Mouse (Mus musculus): ENCODE data around the gene Tpgs1. TPM values are rescaled to one million over a fixed set of nuclear protein-coding genes. Genes with fewer than 3 reads are reported as not detected.

Tpgs1 gene
- polyA plus RNA-seq, 1 experiment from 2014 or later: 41.4 TPM

GRCm38 (mm10) chr10:79705951-79706350, 36.8 kb downstream of the Tpgs1 start:
- H3K4me1 ChIP-seq: peaks cover 68% of the 10 kb centered on the region
- 63% methylated on average over 5 of the region's 5 CpGs for WGBS
- ATAC-seq (ENCODE audit: extremely low read depth, insufficient number of reproducible peaks, low FRiP score, low TSS enrichment): peak; percentile 30; the same call in 1 of the 2 replicates

DNA sequence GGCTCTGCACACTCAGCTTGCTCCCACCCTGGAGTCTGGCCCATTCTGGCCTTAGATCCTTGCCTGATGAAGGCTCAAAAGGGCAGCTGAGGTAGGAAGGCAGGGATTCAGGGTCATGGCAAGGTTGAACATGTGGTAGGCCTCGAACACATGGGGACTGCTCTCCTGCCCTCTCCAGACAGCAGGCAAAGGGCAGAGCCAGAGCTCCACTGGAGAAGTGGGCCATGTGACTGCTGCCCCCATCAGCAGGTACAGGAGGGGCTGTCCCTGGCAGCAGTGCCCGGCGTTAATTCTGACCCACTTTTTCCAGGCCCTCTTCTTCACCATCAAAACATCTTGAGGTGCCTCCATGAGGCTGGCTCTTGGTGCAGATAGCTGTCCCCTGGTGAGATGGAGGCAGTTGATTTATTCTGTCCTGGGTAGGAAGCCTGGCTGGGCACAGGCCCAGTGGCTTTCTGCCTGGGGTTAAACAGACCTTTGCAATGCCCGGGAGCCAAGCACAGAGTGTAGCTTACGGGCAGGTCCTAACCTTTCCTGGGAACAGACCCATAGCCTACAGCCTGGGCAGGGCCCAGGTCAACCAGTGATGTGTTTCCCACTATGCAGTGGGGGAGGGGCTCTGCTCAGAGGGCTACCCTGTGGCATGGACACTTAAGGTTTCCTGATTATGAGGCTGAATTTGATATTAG, 37.4 kb downstream of the Tpgs1 start:
- peak overlapping the region; percentile 84 for H3K27ac ChIP-seq (replicated peaks)
- ATAC-seq (ENCODE audit: extremely low read depth, insufficient number of reproducible peaks, low FRiP score, low TSS enrichment): no peak
- peaks cover 62% of the 10 kb centered on the region for H3K4me1 ChIP-seq
- H3K36me3 ChIP-seq: peaks cover 54% of the 10 kb centered on the region
- peak overlapping the region; percentile 97 for H3K4me2 ChIP-seq
- H3K9ac ChIP-seq: peak overlapping the region; percentile 95
- no peaks in the 10 kb centered on the region for H3K27me3 ChIP-seq (replicated peaks)
- WGBS: 57% methylated on average over 5 of the region's 5 CpGs
- H3K4me3 ChIP-seq: peak overlapping the region; percentile 75
- H3K9me3 ChIP-seq: no peaks in the 10 kb centered on the region

More at GRCm38 (mm10) chr10:79705951-79706350, 36.8 kb downstream of the Tpgs1 start:
- no peaks in the 10 kb centered on the region for H3K27me3 ChIP-seq (replicated peaks)
- no peaks in the 10 kb centered on the region for H3K9me3 ChIP-seq
- H3K27ac ChIP-seq (replicated peaks): peak overlapping the region; percentile 84
- H3K4me2 ChIP-seq: peak overlapping the region; percentile 97
- peak overlapping the region; percentile 75 for H3K4me3 ChIP-seq
- H3K9ac ChIP-seq: peak overlapping the region; percentile 95
- peaks cover 48% of the 10 kb centered on the region for H3K36me3 ChIP-seq

DNA sequence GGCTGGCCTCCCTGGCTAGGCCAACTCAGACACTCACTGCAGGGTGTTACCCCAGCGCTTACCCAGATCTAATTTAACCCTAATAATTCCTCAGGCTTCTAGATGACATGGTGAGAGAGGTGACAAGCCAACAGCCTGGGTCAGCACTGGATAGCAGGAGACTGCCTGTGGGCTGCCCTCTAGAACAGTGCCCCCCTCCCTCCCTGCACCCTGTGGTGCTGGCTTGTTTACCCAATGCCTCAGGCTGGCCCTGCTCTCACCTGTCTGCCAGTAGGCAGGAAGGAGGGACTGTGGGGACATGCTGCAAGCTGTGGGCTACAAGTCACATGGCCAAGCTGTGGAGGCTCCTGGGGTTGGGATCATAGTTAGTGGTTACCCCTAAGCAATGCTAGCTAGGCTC, 38.0 kb downstream of the Tpgs1 start:
- H3K4me1 ChIP-seq: peaks cover 61% of the 10 kb centered on the region
- WGBS: 69% methylated on average over 1 of the region's 1 CpGs
- H3K4me3 ChIP-seq: peak overlapping the region; percentile 75
- no peaks in the 10 kb centered on the region for H3K9me3 ChIP-seq
- H3K9ac ChIP-seq: peak overlapping the region; percentile 95
- peaks cover 60% of the 10 kb centered on the region for H3K36me3 ChIP-seq
- H3K27me3 ChIP-seq (replicated peaks): no peaks in the 10 kb centered on the region
- peak overlapping the region; percentile 84 for H3K27ac ChIP-seq (replicated peaks)
- ATAC-seq (ENCODE audit: extremely low read depth, insufficient number of reproducible peaks, low FRiP score, low TSS enrichment): no peak
- peak overlapping the region; percentile 97 for H3K4me2 ChIP-seq

- ATAC-seq (ENCODE audit: extremely low read depth, insufficient number of reproducible peaks, low FRiP score, low TSS enrichment): no peak
- Histone ChIP-seq H3K4me3 (peak overlapping the region; percentile 75), H3K27ac (replicated peaks) (peak overlapping the region; percentile 84; the same call in 1 of the 2 replicates), H3K9ac (peak overlapping the region; percentile 95), H3K4me2 (peak overlapping the region; percentile 97), H3K4me1 (peaks cover 67% of the 10 kb centered on the region), H3K27me3 (replicated peaks) (no peaks in the 10 kb centered on the region), H3K36me3 (peaks cover 60% of the 10 kb centered on the region), H3K9me3 (no peaks in the 10 kb centered on the region)
- 45% methylated on average over 4 of the region's 4 CpGs for WGBS
Measured at GRCm38 (mm10) chr10:79707759-79708158, 38.6 kb downstream of the Tpgs1 start.

- peak overlapping the region; percentile 97 for H3K4me2 ChIP-seq
- H3K9ac ChIP-seq: peak overlapping the region; percentile 64
- H3K4me1 ChIP-seq: peaks cover 73% of the 10 kb centered on the region
- H3K36me3 ChIP-seq: peaks cover 60% of the 10 kb centered on the region
- 70% methylated on average over 21 of the region's 21 CpGs for WGBS
- H3K9me3 ChIP-seq: no peaks in the 10 kb centered on the region
- peaks cover 2% of the 10 kb centered on the region; the same call in 1 of the 2 replicates for H3K27me3 ChIP-seq (replicated peaks)
- peak overlapping the region; percentile 73 for H3K27ac ChIP-seq (replicated peaks)
- ATAC-seq (ENCODE audit: extremely low read depth, insufficient number of reproducible peaks, low FRiP score, low TSS enrichment): no peak
- H3K4me3 ChIP-seq: peak overlapping the region; percentile 27
Measured at GRCm38 (mm10) chr10:79708668-79709067, 39.5 kb downstream of the Tpgs1 start.

DNA sequence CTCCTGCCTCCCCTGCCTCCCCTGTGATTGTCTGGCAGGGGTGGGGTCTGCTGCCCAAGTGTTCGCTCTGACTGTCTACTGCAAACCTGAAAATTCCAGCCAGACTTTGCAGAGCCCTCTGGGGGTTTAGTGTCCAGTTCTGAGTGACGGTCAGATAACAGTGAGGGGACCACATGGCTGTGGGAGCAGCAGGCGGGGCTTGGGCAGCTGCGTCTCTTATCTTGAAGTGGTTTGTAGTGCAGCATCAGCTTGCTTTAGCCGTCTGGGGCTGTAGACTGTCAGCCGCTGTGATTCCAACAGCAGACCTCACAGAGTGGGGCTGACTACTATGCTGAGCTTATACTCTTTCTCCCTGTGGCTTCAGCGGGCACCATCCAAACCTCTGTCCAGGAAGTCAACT, 40.1 kb downstream of the Tpgs1 start:
- Histone ChIP-seq H3K9me3 (no peaks in the 10 kb centered on the region), H3K27ac (replicated peaks) (peak overlapping the region; percentile 73), H3K4me2 (peak overlapping the region; percentile 97), H3K9ac (peak overlapping the region; percentile 64), H3K4me1 (peaks cover 73% of the 10 kb centered on the region), H3K36me3 (peaks cover 60% of the 10 kb centered on the region), H3K4me3 (peak overlapping the region; percentile 27), H3K27me3 (replicated peaks) (peaks cover 8% of the 10 kb centered on the region)
- ATAC-seq (ENCODE audit: extremely low read depth, insufficient number of reproducible peaks, low FRiP score, low TSS enrichment): 0 out of 2 replicates have a peak, but pooled peaks have one; percentile 4
- 15% methylated on average over 7 of the region's 7 CpGs for WGBS

DNA sequence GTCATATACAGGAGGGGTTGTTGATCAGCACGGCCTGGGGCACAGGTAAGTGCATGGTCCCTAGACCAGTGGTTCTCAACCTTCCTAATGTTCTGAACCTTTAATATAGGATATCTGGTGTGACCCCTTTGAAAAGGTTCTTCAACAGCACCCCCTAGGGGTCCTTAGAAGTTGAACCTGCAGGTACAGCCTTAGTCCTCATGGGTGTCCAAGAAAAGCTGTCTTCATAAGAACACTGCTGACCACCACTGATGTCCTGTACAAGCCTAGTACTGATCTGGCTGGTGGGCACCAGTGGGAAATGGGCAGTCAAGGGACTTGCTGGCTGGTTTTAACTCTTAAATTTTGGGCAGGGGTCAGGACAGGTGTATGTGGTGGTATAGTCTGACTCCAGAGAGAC, 42.9 kb downstream of the Tpgs1 start:
- 77% methylated on average over 1 of the region's 1 CpGs for WGBS
- Histone ChIP-seq H3K4me2 (no peak overlapping the region), H3K9ac (no peak overlapping the region), H3K4me1 (peaks cover 62% of the 10 kb centered on the region), H3K4me3 (no peak overlapping the region), H3K36me3 (peaks cover 51% of the 10 kb centered on the region), H3K27ac (replicated peaks) (no peak overlapping the region), H3K9me3 (no peaks in the 10 kb centered on the region), H3K27me3 (replicated peaks) (peaks cover 35% of the 10 kb centered on the region)
- no peak for ATAC-seq (ENCODE audit: extremely low read depth, insufficient number of reproducible peaks, low FRiP score, low TSS enrichment)

- peaks cover 62% of the 10 kb centered on the region for H3K4me1 ChIP-seq
- no peak overlapping the region for H3K9ac ChIP-seq
- 10% methylated on average over 6 of the region's 6 CpGs for WGBS
- no peak overlapping the region for H3K4me3 ChIP-seq
- peak overlapping the region; percentile 1; the same call in 1 of the 2 replicates for H3K4me2 ChIP-seq
- 0 out of 2 replicates have a peak, but pooled peaks have one; percentile 7 for ATAC-seq (ENCODE audit: extremely low read depth, insufficient number of reproducible peaks, low FRiP score, low TSS enrichment)
- no peak overlapping the region for H3K27ac ChIP-seq (replicated peaks)
- peaks cover 46% of the 10 kb centered on the region for H3K36me3 ChIP-seq
- peaks cover 41% of the 10 kb centered on the region for H3K27me3 ChIP-seq (replicated peaks)
- H3K9me3 ChIP-seq: no peaks in the 10 kb centered on the region
Measured at GRCm38 (mm10) chr10:79712499-79713126, 43.4 kb downstream of the Tpgs1 start.

DNA sequence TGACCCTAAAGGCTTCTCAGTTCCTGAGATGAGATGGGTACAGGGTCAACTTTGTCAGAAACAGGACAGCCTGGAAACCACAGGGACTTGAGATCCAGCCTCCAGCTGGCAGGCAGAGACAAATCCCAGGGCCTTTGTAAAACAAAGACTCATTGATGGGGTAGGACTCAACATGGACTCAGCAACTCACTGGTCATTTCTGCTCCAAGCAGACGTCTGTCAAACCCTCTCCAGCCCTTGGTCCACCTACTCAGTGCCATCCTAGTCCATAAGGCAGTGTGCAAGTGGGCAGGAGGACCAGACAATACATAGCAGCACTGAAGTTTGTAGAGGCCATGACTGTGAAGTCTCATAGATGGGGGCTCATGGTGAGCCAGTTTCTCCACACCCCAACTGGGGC, 44.0 kb downstream of the Tpgs1 start:
- Histone ChIP-seq H3K27ac (replicated peaks) (no peak overlapping the region), H3K9ac (no peak overlapping the region), H3K9me3 (no peaks in the 10 kb centered on the region), H3K4me2 (no peak overlapping the region; the same call in 1 of the 2 replicates), H3K4me3 (no peak overlapping the region), H3K27me3 (replicated peaks) (peaks cover 47% of the 10 kb centered on the region), H3K36me3 (peaks cover 41% of the 10 kb centered on the region), H3K4me1 (peaks cover 59% of the 10 kb centered on the region)
- ATAC-seq (ENCODE audit: extremely low read depth, insufficient number of reproducible peaks, low FRiP score, low TSS enrichment): no peak
- 17% methylated on average over 1 of the region's 1 CpGs for WGBS

DNA sequence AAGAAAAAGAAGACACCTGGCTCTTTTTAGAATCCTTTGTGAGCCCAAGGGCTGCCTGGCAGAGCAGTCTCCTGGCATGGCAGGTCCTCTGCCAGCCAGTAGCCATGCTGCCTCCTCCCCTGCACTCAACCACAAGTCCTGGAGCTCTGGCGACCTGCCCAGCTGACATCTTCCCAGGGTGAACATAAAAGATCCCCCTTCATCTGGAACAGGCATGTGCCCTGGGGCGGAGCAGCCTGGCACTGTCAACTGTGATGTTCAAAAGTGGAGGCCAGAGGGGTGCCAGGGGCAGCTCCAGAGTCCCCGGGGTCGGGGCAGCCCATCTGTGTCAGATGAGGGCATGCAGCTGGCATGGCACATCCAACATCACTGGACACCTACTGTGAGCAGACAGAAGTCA, 45.8 kb downstream of the Tpgs1 start:
- H3K4me1 ChIP-seq: peaks cover 41% of the 10 kb centered on the region
- no peaks in the 10 kb centered on the region for H3K9me3 ChIP-seq
- no peak overlapping the region for H3K4me2 ChIP-seq
- peaks cover 65% of the 10 kb centered on the region for H3K27me3 ChIP-seq (replicated peaks)
- peaks cover 22% of the 10 kb centered on the region for H3K36me3 ChIP-seq
- no peak overlapping the region for H3K9ac ChIP-seq
- H3K27ac ChIP-seq (replicated peaks): no peak overlapping the region
- no peak overlapping the region for H3K4me3 ChIP-seq
- ATAC-seq (ENCODE audit: extremely low read depth, insufficient number of reproducible peaks, low FRiP score, low TSS enrichment): no peak
- 56% methylated on average over 4 of the region's 4 CpGs for WGBS

DNA sequence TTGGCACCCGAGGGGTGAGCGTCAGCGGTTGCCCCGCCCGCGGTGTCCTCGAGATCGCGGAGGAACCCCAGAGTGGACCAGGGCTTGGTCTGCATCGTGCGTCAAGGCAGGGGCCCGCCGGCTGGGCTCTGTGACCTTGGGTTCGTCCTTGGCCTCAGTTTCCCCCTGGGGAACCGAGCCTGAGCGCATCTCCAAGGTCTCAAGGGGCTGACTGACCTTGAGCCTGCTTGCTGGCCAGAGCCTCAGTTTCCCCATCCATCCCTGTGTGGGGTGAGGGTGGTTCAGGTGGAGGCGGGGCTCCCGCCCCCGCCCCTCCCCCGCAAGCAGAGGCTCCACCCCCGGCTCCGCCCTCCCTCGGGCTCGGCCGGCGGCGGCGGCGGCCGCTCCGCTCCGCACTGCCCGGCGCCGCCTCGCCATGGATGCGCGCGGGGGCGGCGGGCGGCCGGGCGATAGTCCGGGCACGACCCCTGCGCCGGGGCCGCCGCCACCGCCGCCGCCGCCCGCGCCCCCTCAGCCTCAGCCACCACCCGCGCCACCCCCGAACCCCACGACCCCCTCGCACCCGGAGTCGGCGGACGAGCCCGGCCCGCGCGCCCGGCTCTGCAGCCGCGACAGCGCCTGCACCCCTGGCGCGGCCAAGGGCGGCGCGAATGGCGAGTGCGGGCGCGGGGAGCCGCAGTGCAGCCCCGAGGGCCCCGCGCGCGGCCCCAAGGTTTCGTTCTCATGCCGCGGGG, 47.3 kb downstream of the Tpgs1 start, which contains the start of gene Hcn2:
Gene Hcn2, plus strand, starts transcription at position 381 of the 734 bp plus-strand sequence.
- Histone ChIP-seq H3K36me3 (peaks cover 8% of the 10 kb centered on the region), H3K27ac (replicated peaks) (no peak within 1 kb of the TSS), H3K9ac (peak within 1 kb of the TSS; percentile 73), H3K4me3 (peak within 1 kb of the TSS; percentile 67), H3K4me2 (peak within 1 kb of the TSS; percentile 96), H3K9me3 (no peaks in the 10 kb centered on the region), H3K4me1 (peaks cover 36% of the 10 kb centered on the region), H3K27me3 (replicated peaks) (peaks cover 76% of the 10 kb centered on the region)
- WGBS: 1% methylated on average over 58 of the region's 91 CpGs
- no peak for ATAC-seq (ENCODE audit: extremely low read depth, insufficient number of reproducible peaks, low FRiP score, low TSS enrichment)
